Mouse (Mus musculus) thymus, postnatal 10 days (tissue): ENCODE results near the gene Ctsa.
"Not testable (repeated sequence)": the region's sequence is repeated elsewhere in the genome, so short reads cannot be mapped to it uniquely, and the experiment has no call there.

Experiments used
- DNase-seq, 2 experiments: peaks; one replicate each; pipeline ENCODE4 v3.0.0; 2021; ENCODE audit warnings: low spot score in 2 of 2

Ctsa gene

DNA sequence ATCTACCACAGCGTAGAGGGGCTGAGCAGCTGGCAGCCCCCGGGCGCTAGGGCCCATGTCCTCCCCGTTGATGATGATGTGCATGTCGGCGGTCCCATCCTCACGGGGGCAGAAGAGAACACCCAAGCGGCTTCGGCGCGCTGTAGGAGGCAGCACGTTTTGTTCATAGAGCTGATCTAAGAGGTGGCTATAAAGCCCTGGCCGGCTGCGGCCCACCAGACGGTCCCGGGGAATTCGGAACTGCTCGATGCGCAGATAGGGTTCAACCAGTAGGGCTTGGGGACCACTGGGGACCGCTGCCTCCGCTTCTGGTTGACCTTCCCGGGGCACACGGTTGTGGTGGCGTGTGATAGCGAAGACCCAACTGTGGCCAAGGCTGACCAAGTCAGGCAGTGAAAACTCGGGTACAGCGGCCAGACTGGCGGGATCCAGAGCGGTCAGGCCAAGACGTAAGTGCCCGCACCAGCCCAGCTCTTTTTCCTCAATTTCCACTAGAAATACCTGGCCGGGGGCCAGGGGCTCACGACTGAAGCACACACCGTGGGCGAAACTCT is at the start of gene Ctsa:
Gene Ctsa, plus strand, starts transcription at position 126 of the 554 bp plus-strand sequence.
- peak; percentile 67 to 77 for DNase-seq

DNA sequence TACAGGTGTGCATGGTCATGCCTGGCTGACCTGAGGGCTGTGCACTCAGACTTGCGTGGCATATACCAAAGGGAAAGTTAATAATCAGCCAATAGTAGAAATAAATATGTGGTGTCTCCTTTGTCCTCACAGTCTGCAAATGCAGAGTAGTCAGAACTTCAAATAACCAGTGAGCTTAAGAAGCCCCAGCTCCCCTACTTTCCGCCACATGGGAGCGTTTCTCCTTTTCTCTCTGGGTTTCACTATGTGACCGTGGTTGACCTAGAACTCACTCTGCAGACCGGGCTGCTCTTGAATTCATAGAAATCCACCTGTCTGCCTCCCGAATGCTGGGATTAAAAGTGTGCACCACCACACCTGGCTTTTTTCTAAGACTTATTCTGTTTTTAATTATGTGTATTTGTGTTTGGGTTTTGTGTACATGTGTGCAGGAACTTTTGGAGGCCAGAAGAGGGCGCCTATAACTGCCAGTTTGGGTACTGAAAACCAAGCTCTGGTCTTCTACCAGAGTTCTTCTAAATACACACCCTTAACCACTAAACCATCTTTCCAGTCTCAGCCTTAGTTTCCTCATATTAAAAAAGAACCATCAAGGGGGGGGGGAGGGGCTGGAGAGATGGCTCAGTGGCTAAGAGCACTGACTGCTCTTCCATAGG is 48.6 kb upstream of the Ctsa start:
- DNase-seq, result no peak

DNA sequence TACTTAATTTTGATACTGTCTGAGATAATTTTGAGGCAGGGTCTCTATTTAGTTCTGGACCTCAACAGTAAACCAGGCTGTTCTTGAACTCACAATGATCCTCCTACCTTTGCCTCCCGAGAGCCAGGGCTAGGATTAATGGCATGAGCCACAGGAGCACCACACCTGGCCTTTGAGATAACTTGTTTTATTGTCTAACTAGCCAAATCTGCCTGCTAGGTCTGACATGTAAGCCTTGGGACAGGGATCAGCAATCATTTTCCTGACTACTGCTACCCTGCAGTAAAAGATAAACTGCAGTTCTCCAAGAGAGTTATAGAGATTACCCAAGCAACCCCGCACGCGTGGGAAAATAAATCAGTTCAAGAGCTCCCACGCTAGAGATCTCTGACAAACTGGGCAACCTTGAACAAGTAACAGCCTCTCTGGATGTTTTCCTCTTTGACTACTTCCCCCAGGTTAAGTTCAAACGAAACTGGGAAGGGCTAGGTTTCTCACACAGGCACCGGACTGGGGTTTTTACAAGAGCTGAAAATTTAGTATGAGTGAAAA is 47.7 kb upstream of the Ctsa start:
- no peak for DNase-seq

DNA sequence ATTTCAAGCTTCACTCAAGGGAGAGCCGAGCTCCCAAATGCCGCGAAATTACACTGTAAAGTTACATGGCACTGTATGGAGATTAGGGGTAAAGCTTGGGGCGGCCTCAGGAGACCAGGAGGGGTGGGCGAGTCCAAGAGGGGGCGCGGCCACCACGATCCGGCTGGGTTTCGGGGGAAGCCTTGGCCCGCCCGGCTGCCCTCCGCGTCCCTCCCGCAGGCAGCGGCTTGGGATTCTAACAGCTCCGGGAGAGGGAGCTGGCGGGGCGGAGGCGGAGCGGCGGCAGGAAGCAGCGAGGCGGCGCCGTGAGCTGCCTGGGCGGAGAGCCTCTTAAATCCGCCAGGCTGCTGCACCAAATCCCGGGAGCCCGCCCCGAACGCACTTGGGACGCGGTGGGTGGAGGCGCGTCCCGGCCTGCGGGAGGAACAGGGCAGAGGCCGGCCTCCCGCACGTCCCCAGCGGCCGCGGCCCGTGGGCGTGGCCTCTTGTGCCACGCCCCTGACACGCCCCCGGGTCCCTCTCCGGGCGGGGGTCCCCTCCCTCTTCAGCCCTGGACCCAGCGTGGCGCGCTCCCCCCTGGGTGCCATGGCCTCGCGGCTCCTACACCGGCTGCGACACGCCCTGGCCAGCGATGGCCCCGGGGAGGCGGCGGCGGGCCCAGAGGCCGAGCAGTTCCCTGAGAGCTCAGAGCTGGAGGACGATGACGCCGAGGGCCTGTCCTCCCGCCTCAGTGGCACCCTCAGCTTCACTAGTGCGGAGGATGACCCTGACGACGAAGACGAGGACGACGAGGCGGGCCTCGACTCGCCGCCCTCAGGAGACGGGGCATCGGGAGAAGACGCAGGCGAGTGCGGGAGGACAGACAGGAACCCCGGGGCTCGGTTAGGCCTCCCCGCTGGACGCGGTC is 46.9 kb upstream of the Ctsa start, which contains the start of gene Snx21:
Gene Snx21, plus strand, starts transcription at position 343 of the 907 bp plus-strand sequence.
- DNase-seq, result peak; percentile 40 to 53

GRCm38 (mm10) chr2:164786388-164786885 is 46.2 kb upstream of the Ctsa start:
- DNase-seq, result no peak

- DNase-seq, result no peak
Measured at GRCm38 (mm10) chr2:164787032-164787431, 45.6 kb upstream of the Ctsa start.

DNA sequence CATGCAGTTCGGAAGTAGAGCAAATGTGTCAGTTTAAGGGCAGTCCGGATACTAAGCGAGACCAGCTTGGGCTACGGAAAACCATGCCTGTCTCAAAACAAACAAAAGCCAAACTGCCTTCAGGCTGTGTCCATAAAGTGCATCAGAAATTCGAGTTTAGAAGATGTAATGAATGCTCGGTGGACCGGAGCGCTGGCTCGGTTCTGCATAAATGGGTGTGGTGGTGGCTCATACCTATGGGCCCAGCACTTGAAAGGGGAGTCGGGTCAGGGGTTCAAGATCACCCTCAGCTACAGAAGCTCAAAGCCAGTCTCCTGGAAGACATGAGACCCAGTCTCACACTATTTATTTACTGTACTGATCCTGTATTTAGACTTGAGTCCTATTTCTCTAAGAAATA is 44.9 kb upstream of the Ctsa start:
- no peak for DNase-seq

DNA sequence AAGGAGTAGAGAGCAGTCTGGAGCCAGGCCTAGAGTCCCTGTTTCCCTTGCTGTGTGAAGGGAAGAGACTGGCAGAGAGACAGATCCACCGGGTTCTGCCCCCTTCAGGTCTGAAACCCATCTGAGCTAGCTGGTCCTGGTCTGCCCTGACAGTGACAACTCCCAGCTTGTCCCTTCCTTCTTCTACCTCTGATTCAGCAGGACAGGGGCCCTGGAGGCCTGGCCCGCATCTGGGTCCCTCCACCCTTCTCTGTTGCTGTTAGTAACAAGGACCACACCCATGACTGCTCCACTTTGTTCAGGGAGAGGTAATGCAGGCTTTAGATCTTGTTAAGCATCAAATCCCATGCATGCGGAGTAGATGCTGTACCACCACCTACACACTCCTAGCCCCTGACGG is 44.3 kb upstream of the Ctsa start:
- DNase-seq, result no peak

GRCm38 (mm10) chr2:164790451-164790850 is 42.2 kb upstream of the Ctsa start:
- DNase-seq, result no peak

DNA sequence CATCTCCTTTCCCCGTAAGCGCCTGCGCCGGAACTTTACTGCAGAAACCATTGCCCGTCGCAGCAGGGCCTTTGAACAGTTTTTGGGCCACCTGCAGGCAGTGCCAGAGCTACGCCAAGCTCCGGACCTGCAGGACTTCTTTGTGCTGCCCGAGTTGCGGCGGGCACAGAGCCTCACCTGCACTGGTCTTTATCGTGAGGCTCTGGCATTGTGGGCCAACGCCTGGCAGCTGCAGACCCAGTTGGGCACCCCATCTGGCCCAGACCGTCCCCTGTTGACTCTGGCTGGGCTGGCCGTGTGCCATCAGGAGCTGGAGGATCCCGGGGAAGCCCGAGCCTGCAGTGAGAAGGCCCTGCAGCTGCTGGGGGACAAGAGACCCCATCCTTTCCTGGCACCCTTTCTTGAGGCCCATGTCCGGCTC is 40.8 kb upstream of the Ctsa start:
- no peak for DNase-seq

DNA sequence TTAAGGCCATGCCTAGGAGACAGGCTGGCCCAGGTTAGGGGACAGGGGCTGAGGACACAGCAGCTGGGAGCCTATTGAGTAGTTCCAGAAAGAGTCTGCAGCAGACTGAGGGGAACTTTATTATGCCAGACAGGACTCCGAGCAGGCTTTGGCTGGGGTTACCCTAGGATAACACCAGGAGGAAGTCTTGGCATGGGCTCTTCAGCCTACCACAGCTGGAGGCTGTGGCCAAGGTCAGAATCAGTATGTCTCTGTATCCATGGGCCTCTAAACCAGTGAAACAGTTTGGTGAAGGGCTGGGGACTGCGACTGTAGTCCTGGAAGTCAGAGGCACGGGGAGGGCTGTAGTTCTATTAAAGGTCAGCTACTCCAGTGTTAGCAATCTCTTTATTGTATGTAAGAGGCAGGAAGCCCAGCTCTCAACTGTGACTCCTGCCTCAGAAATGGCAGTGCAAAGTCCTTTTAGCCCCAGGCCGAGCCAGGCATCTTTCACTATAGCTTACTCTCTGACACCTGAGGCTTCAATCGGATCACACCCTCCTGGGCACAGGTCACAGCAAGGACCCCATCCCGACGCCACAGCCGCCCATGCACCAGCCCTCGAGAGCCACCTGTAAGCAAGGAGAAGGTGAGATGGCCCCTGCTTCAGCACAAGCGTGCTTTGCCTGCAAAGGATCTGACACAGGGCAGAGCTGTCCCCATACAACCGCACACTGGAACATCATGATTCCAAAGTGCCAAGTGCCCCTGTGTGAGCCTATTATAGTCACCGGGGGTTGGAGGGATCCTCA is 40.1 kb upstream of the Ctsa start:
- DNase-seq, result no peak

- DNase-seq, result peak; percentile 43 to 71
Measured at GRCm38 (mm10) chr2:164793236-164793635, 39.4 kb upstream of the Ctsa start.

GRCm38 (mm10) chr2:164793772-164794171 is 38.9 kb upstream of the Ctsa start:
- DNase-seq, result no peak

DNA sequence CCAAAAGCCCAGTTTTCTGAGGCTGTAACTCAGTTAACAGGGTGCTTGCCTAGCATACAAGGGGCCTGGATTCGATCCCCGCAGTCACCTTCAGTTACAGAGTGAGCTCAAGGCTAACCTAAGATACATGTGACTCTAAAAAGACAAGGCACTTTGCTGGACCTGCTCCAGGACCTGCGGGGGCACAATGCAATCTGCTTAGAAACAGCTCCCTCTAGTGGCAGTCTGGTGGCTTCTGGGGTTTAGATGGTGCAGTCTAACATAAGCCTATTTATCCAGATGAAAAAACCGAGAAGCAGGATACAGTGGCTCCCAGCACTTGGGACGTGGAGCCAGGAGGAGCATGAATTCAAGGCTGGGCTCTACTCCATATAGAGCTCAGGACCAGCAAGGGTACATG is 38.4 kb upstream of the Ctsa start:
- peak; percentile 51 to 82 for DNase-seq

- no peak for DNase-seq
Measured at GRCm38 (mm10) chr2:164795868-164796267, 36.8 kb upstream of the Ctsa start.

DNA sequence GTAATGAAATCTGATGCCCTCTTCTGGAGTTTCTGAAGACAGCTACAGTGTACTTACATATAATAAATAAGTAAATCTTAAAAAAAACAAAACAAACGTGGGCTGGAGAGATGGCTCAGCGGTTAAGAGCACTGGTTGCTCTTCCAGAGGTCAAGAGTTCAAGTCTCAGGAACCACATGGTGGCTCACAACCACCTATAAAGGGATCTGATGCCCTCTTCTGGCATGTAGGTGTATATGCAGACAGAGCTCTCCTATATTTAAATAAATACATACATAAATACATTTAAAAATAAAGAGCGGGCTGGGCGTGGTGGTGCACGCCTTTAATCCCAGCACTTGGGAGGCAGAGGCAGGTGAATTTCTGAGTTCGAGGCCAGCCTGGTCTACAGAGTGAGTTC is 34.1 kb upstream of the Ctsa start:
- DNase-seq, result not testable (repeated sequence)

DNA sequence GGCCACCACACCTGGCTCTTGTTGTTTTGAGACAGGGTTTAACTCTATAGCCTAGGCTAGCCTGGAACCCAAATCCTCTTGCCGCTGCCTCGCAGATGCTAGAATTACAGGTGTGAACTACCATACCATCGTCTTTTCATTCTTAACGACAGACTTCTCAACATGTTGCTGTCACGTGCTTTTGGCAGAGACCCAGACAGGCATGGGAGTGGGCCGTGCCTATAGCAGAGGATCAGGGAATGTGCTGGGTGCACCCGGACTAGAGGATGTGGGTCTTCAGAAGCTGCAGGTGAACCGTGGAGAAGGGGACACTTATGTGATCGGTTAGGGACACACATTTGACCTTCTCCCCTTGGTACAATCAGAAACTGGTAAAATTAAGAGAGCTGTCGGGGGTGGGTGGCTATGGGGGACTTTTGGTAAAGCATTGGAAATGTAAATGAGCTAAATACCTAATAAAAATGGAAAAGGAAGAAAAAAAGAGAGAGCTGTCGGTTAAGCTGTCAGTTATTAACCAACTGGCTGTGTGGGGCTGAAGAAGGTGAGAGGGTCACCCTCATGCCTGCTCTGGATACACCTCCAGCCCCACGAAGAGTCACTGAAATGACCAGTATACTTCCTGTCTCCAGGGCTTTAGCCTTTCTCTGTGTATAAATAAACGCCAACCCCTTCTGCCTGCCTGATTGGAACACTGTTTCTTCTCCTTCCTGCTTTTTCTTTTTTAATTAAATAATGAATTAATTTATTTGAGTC is 32.2 kb upstream of the Ctsa start:
- DNase-seq, result no peak

GRCm38 (mm10) chr2:164803201-164803920 is 29.3 kb upstream of the Ctsa start:
- DNase-seq, result no peak

DNA sequence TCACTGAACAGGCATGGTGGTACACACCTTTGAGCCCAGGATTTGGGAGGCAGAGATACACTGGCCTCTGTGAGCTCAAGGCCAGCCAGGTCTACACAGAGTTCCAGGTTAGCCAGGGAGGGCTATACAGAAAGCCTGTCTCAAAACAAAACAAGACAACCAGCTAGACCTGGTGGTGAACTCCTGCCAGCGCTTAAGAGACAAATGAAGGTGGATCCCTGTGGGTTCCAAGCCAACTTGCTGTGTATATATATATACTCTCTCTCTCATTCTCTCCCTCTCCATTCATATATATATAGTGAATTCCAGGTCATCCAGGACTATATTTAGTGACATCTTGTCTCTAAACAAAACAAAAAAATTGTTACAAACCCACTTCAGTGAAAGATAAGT is 28.8 kb upstream of the Ctsa start:
- DNase-seq, result no peak
